Comparison of ENCODE assay signal across 8 mouse cellular contexts in genomic region chr10:81523570-81523969, GRCm38 (mm10). TPM values are rescaled to one million over a fixed set of nuclear protein-coding genes. Genes with fewer than 3 reads are reported as not detected.
DNase-seq lines count a peak whose midpoint lies in the region; ATAC-seq and TF ChIP-seq lines count a peak whose summit lies in the region.

No protein-coding gene starts in this region.

- H3K9me3 ChIP-seq in stomach, postnatal 0 days (ENCODE audit: control insufficient read depth, low read length) = no peaks in the 10 kb centered on the region

- ATAC-seq in stomach, postnatal 0 days (ENCODE audit: low FRiP score, low TSS enrichment) = no peak

- H3K4me3 ChIP-seq in testis, adult 2 months (ENCODE audit: control insufficient read depth, low read depth, low read length) = peak overlapping the region; percentile 75
- H3K4me3 ChIP-seq in stomach, postnatal 0 days (ENCODE audit: low read depth, low read length) = peak overlapping the region; percentile 29

- peak overlapping the region; percentile 51 for H3K27ac ChIP-seq in testis, adult 2 months (ENCODE audit: control insufficient read depth, insufficient read depth, low read depth, low read length)
- peak overlapping the region; percentile 85 for H3K27ac ChIP-seq in stomach, postnatal 0 days (replicated peaks)

- no peaks in the 10 kb centered on the region for H3K27me3 ChIP-seq in testis, adult 2 months (ENCODE audit: control insufficient read depth, insufficient read depth, low read length)
- H3K27me3 ChIP-seq in stomach, postnatal 0 days (ENCODE audit: control insufficient read depth, insufficient read depth, low read length) = no peaks in the 10 kb centered on the region

- H3K9ac ChIP-seq in stomach, postnatal 0 days (ENCODE audit: low read length) = peak overlapping the region; percentile 59

- no peak for TF ChIP-seq POLR2A in testis, adult 2 months (IDR thresholded peaks at IDR 0.05; ENCODE audit: control insufficient read depth, low read depth, low read length)

- peaks cover 20% of the 10 kb centered on the region for H3K4me1 ChIP-seq in testis, adult 2 months (ENCODE audit: control insufficient read depth, insufficient read depth, low read length)
- H3K4me1 ChIP-seq in stomach, postnatal 0 days (replicated peaks; ENCODE audit: control insufficient read depth, insufficient read depth) = no peaks in the 10 kb centered on the region

- 13% methylated on average over 19 of the region's 19 CpGs for WGBS in stomach, postnatal 0 days

- no peak for TF ChIP-seq CTCF in testis, adult 2 months (IDR thresholded peaks at IDR 0.05; ENCODE audit: control insufficient read depth, insufficient read depth, insufficient replicate concordance, low read depth, low read length)
- TF ChIP-seq CTCF in stomach, postnatal 0 days (IDR thresholded peaks at IDR 0.05; ENCODE audit: low read depth) = no peak

- DNase-seq in adrenal gland, adult 2 months = peak; percentile 3
- DNase-seq in adrenal gland, adult (ENCODE audit: inconsistent age in 2 of 2, low spot score in 1 of 2) = no peak
- DNase-seq in testis, postnatal 10 days (ENCODE audit: low spot score) = no peak
- DNase-seq in liver = peak; percentile 48
- DNase-seq in stomach, postnatal 0 days (ENCODE audit: low spot score) = no peak
- no peak for DNase-seq in kidney, adult 8-10 months
- DNase-seq in cerebellum, adult 11-12 months = no peak

- no peak for TF ChIP-seq EP300 in stomach, postnatal 0 days (optimal IDR thresholded peaks at IDR 0.05)

- H3K36me3 ChIP-seq in testis, adult 2 months (ENCODE audit: control insufficient read depth, insufficient read depth, low read length) = no peaks in the 10 kb centered on the region
- no peaks in the 10 kb centered on the region for H3K36me3 ChIP-seq in stomach, postnatal 0 days (ENCODE audit: control insufficient read depth, insufficient read depth, low read length)

- peak overlapping the region; percentile 39; the same call in 1 of the 2 replicates for H3K4me2 ChIP-seq in stomach, postnatal 0 days (replicated peaks; ENCODE audit: low read depth)

RNA-seq across cellular contexts. Expression of gene Gna15, which starts 0.5 kb away (rescaled TPM):
- 1 to 10 TPM; 1.1 to 2.2 TPM for total RNA-seq in adrenal gland, adult 2 months (2021)
- polyA plus RNA-seq in adrenal gland, adult 2 months (2012; rRNA removed) = 1.4 and 1.9 TPM in 2 replicates
- 1.0 and 1.2 TPM in 2 replicates for polyA plus RNA-seq in testis, adult 2 months (2012; rRNA removed)
- 9.8 and 10.1 TPM in 2 replicates for polyA plus RNA-seq in stomach, postnatal 0 days (2015; fragmentation: Nextera tagmentation; extraction: Ambion mirVana)

RNA-seq across cellular contexts. Expression of gene Gna11, which starts 21.4 kb away (rescaled TPM):
- total RNA-seq in adrenal gland, adult 2 months (2021) = 10 to 100 TPM; 76.6 to 86.0 TPM
- 122 and 124 TPM in 2 replicates for polyA plus RNA-seq in adrenal gland, adult 2 months (2012; rRNA removed)
- 26.3 and 28.9 TPM in 2 replicates for polyA plus RNA-seq in testis, adult 2 months (2012; rRNA removed)
- 62.5 and 70.7 TPM in 2 replicates for polyA plus RNA-seq in stomach, postnatal 0 days (2015; fragmentation: Nextera tagmentation; extraction: Ambion mirVana)

RNA-seq across cellular contexts. Expression of gene S1pr4, which starts 23.6 kb away (rescaled TPM):
- 1 to 10 TPM in 1 of 2 experiments, under 1 TPM in 1; 0.98 to 1.6 TPM for total RNA-seq in adrenal gland, adult 2 months (2021)
- 3.5 and 3.6 TPM in 2 replicates for polyA plus RNA-seq in adrenal gland, adult 2 months (2012; rRNA removed)
- 0.04 and 0.13 TPM in 2 replicates for polyA plus RNA-seq in testis, adult 2 months (2012; rRNA removed)
- 1.0 and 1.5 TPM in 2 replicates for polyA plus RNA-seq in stomach, postnatal 0 days (2015; fragmentation: Nextera tagmentation; extraction: Ambion mirVana)

RNA-seq across cellular contexts. Expression of gene Ncln, which starts 27.4 kb away (rescaled TPM):
- 100 to 1,000 TPM; 111 to 123 TPM for total RNA-seq in adrenal gland, adult 2 months (2021)
- polyA plus RNA-seq in adrenal gland, adult 2 months (2012; rRNA removed) = 562 and 856 TPM in 2 replicates
- 70.4 and 71.3 TPM in 2 replicates for polyA plus RNA-seq in testis, adult 2 months (2012; rRNA removed)
- 37.0 and 38.3 TPM in 2 replicates for polyA plus RNA-seq in stomach, postnatal 0 days (2015; fragmentation: Nextera tagmentation; extraction: Ambion mirVana)

RNA-seq across cellular contexts. Expression of gene Aes, which starts 35.7 kb away (rescaled TPM):
- 1,000 to 10,000 TPM; 1,028 to 1,195 TPM for total RNA-seq in adrenal gland, adult 2 months (2021)
- polyA plus RNA-seq in adrenal gland, adult 2 months (2012; rRNA removed) = 3,784 and 4,442 TPM in 2 replicates
- 154 and 172 TPM in 2 replicates for polyA plus RNA-seq in testis, adult 2 months (2012; rRNA removed)
- polyA plus RNA-seq in stomach, postnatal 0 days (2015; fragmentation: Nextera tagmentation; extraction: Ambion mirVana) = 429 and 495 TPM in 2 replicates

Comparison
In these comparisons a context has a peak if more than half of its experiments do, and no peak if none do; other contexts are left out.
1. DNase-seq: peak in adrenal gland, adult 2 months (single experiment) and liver (single experiment); none in adrenal gland, adult (0 of 2), testis, postnatal 10 days (single experiment), stomach, postnatal 0 days (single experiment), kidney, adult 8-10 months (0 of 2) and cerebellum, adult 11-12 months (single experiment).